In the genomic region with DNA sequence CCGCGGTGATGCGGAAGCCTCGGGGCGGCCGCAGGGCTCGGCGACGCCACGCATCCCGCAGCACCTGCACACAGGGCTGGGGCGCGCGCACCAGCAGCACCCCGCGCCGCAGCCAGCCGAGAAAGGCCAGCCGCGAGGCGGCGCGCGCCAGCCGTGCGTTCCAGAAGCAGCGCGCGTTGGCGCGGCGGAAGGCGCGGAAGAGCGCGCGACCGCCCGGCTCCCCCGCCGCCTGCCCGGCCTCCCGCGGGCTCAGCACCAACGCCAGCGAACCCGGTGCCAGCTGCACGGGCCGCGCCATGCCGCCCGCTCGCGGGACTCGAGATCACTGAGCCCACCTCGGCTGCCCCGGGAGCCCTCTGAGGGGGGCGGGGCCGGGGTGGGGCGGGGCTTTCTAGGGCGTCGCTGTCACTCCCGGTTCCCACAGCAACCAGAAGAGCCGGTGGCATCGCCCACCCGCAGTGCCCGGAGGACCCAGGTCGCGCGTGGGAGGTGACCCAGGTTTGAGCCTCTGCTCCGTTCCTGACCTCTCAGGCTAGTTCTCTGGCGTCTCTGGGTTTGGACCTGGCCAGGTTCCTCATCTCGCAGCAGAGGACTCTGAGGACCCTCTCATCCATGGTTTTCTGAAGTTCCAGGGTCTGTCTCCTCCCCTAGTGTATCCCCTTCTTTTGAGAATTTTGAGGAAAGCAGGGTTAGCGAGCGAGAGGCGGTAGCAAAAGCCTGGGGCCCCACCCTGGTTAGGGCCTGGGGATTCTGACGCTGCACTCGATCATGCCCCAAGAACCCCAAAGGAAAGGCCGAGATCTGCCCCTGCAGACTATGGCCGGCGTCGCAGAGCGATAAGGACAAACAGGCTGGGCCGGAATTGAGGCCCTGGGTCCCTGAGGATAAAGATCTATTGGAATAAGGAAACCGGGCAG, we compare ENCODE assay signal across 8 mouse cellular contexts. TPM values are rescaled to one million over a fixed set of nuclear protein-coding genes. Genes with fewer than 3 reads are reported as not detected.
DNase-seq lines count a peak whose midpoint lies in the region; ATAC-seq and TF ChIP-seq lines count a peak whose summit lies in the region.

TSS of gene Stox1 (minus strand) at position 358 of the 917 bp plus-strand sequence.

- H3K9ac ChIP-seq in MEL (ENCODE audit: control insufficient read depth, low read depth, low read length, poor library complexity, severe bottlenecking): peak within 1 kb of the TSS; percentile 57
- H3K9ac ChIP-seq in hindbrain, embryonic 12.5 days: peak within 1 kb of the TSS; percentile 59
- peak within 1 kb of the TSS; percentile 23; the same call in 1 of the 2 replicates for H3K9ac ChIP-seq in lung, postnatal 0 days (replicated peaks; ENCODE audit: low read depth)

- no peaks in the 10 kb centered on the region for H3K9me3 ChIP-seq in MEL (replicated peaks; ENCODE audit: insufficient read depth, low read length)
- H3K9me3 ChIP-seq in hindbrain, embryonic 12.5 days (replicated peaks): no peaks in the 10 kb centered on the region
- H3K9me3 ChIP-seq in lung, postnatal 0 days (ENCODE audit: low read length): no peaks in the 10 kb centered on the region

- peak; percentile 42 for TF ChIP-seq RAD21 in MEL (IDR thresholded peaks at IDR 0.05; ENCODE audit: low read depth, low read length)

- WGBS in hindbrain, embryonic 12.5 days: 2% methylated on average over 58 of the region's 85 CpGs
- WGBS in lung, postnatal 0 days: 1% methylated on average over 69 of the region's 85 CpGs

- H3K36me3 ChIP-seq in MEL (ENCODE audit: control insufficient read depth in 1 of 2, insufficient read depth in 2 of 2, low read length in 2 of 2): no peaks in the 10 kb centered on the region; a peak in 1 of 4 replicates
- no peaks in the 10 kb centered on the region for H3K36me3 ChIP-seq in hindbrain, embryonic 12.5 days
- H3K36me3 ChIP-seq in lung, postnatal 0 days (ENCODE audit: insufficient read depth, low read length): no peaks in the 10 kb centered on the region

- peaks cover 0 to 25% of the 10 kb centered on the region in 2 experiments for H3K27me3 ChIP-seq in MEL (ENCODE audit: control insufficient read depth in 1 of 2, insufficient read depth in 2 of 2, low read length in 2 of 2)
- peaks cover 27% of the 10 kb centered on the region for H3K27me3 ChIP-seq in hindbrain, embryonic 12.5 days
- 0 out of 2 replicates have a peak, but pooled peaks cover 3% of the 10 kb centered on the region for H3K27me3 ChIP-seq in lung, postnatal 0 days (replicated peaks; ENCODE audit: insufficient read depth, low read length)

- no peak for TF ChIP-seq POLR2A in MEL (IDR thresholded peaks at IDR 0.05; ENCODE audit: control insufficient read depth in 1 of 2, insufficient read depth in 1 of 2, low read depth in 1 of 2, low read length in 2 of 2, poor library complexity in 1 of 2)

- peak in 2 of 3 experiments; percentile 45 to 69; a peak in 4 of 6 replicates for TF ChIP-seq CTCF in MEL (IDR thresholded peaks at IDR 0.05 in 2 of 3, conservative IDR thresholded peaks at IDR 0.05 in 1 of 3; ENCODE audit: control insufficient read depth in 1 of 3, insufficient read depth in 1 of 3, low read depth in 2 of 3, low read length in 3 of 3, poor library complexity in 1 of 3, severe bottlenecking in 1 of 3)
- TF ChIP-seq CTCF in lung, postnatal 0 days (IDR thresholded peaks at IDR 0.05): peak; percentile 54

- peak; percentile 90 for ATAC-seq in frontal cortex, adult (ENCODE audit: low TSS enrichment)
- ATAC-seq in hindbrain, embryonic 12.5 days (ENCODE audit: low FRiP score): peak; percentile 85
- ATAC-seq in lung, postnatal 0 days: peak; percentile 81

- no peaks in the 10 kb centered on the region for H3K79me2 ChIP-seq in MEL (ENCODE audit: control insufficient read depth, insufficient read depth, low read length, poor library complexity)

- peak within 1 kb of the TSS; percentile 47 to 48 for H3K4me3 ChIP-seq in MEL (ENCODE audit: control insufficient read depth in 1 of 2, insufficient read depth in 1 of 2, low read depth in 2 of 2, low read length in 2 of 2)
- H3K4me3 ChIP-seq in hindbrain, embryonic 12.5 days: peak within 1 kb of the TSS; percentile 74
- H3K4me3 ChIP-seq in lung, postnatal 0 days (ENCODE audit: low read depth, low read length): peak within 1 kb of the TSS; percentile 64

- H3K27ac ChIP-seq in MEL (ENCODE audit: control insufficient read depth, low read depth, low read length): no peak within 1 kb of the TSS
- H3K27ac ChIP-seq in hindbrain, embryonic 12.5 days: no peak within 1 kb of the TSS; the same call in 1 of the 2 replicates
- no peak within 1 kb of the TSS for H3K27ac ChIP-seq in lung, postnatal 0 days (ENCODE audit: low read length)

- no peak for TF ChIP-seq EP300 in MEL (IDR thresholded peaks at IDR 0.05; ENCODE audit: low read depth in 1 of 2, low read length in 2 of 2)
- no peak for TF ChIP-seq EP300 in lung, postnatal 0 days (IDR thresholded peaks at IDR 0.05)

- DNase-seq in MEL (ENCODE audit: low read depth, low spot score): peak; percentile 50
- DNase-seq in cerebellum, adult 11-12 months: peak; percentile 56
- DNase-seq in layer of hippocampus, postnatal 14 days (ENCODE audit: low spot score in 2 of 2): peak; percentile 45 to 51
- DNase-seq in lung, postnatal 0 days (ENCODE audit: low spot score): peak; percentile 73
- DNase-seq in retina, embryonic 14.5 days (ENCODE audit: low spot score): peak; percentile 78
- peak; percentile 63 to 67 for DNase-seq in thymus, postnatal 36 days

- H3K4me2 ChIP-seq in hindbrain, embryonic 12.5 days (replicated peaks): peak within 1 kb of the TSS; percentile 94
- H3K4me2 ChIP-seq in lung, postnatal 0 days (replicated peaks; ENCODE audit: low read depth, low read length): peak within 1 kb of the TSS; percentile 92

- H3K4me1 ChIP-seq in MEL (ENCODE audit: control insufficient read depth in 1 of 2, insufficient read depth in 2 of 2, low read length in 2 of 2): peaks cover 0 to 2% of the 10 kb centered on the region in 2 experiments; a peak in 1 of 4 replicates
- H3K4me1 ChIP-seq in hindbrain, embryonic 12.5 days: peaks cover 11% of the 10 kb centered on the region
- no peaks in the 10 kb centered on the region for H3K4me1 ChIP-seq in lung, postnatal 0 days (ENCODE audit: insufficient read depth, low read depth, low read length)

TF ChIP-seq in MEL, 35 proteins besides CTCF, POLR2A, EP300 and RAD21:
- TF ChIP-seq NELFE (IDR thresholded peaks at IDR 0.05; ENCODE audit: low read depth, low read length) (no peak), UBTF (IDR thresholded peaks at IDR 0.05; ENCODE audit: borderline replicate concordance, insufficient read depth, low read depth, low read length) (0 out of 2 replicates have a peak, but pooled peaks have one; percentile 49), USF2 (IDR thresholded peaks at IDR 0.05; ENCODE audit: borderline replicate concordance in 1 of 2, insufficient read depth in 1 of 2, low read depth in 1 of 2, low read length in 2 of 2) (no peak), NRF1 (IDR thresholded peaks at IDR 0.05; ENCODE audit: insufficient read depth, low read depth, low read length, poor library complexity, severe bottlenecking) (no peak), MYC (IDR thresholded peaks at IDR 0.05; ENCODE audit: low read depth, low read length) (no peak), MXI1 (IDR thresholded peaks at IDR 0.05; ENCODE audit: low read depth, low read length) (no peak), POLR2AphosphoS2 (IDR thresholded peaks at IDR 0.05; ENCODE audit: low read length) (no peak), CHD1 (IDR thresholded peaks at IDR 0.05; ENCODE audit: low read depth, low read length) (no peak), SIN3A (IDR thresholded peaks at IDR 0.05; ENCODE audit: low read length) (no peak; the same call in none of the 2 replicates), MEF2A (IDR thresholded peaks at IDR 0.05; ENCODE audit: extremely low read depth, insufficient replicate concordance, low read depth, low read length, poor library complexity, severe bottlenecking) (no peak), ZKSCAN1 (IDR thresholded peaks at IDR 0.05; ENCODE audit: low read depth, low read length) (no peak), ZC3H11A (IDR thresholded peaks at IDR 0.05; ENCODE audit: low read depth, low read length) (peak; percentile 16; the same call in 1 of the 2 replicates), MAZ (IDR thresholded peaks at IDR 0.05; ENCODE audit: low read depth, low read length) (no peak), SMC3 (IDR thresholded peaks at IDR 0.05; ENCODE audit: low read depth, low read length) (peak; percentile 46; the same call in 1 of the 2 replicates), USF1 (IDR thresholded peaks at IDR 0.05; ENCODE audit: low read depth, low read length) (no peak)

RNA-seq across cellular contexts. Expression of gene Stox1, which starts in this region (rescaled TPM):
- total RNA-seq in MEL (2012; rRNA removed): not detected in 2 replicates
- not detected for polyA plus RNA-seq in MEL (2012; ENCODE audit: insufficient read depth in 1 of 2, insufficient read length in 2 of 2, low read depth in 1 of 2, low replicate concordance in 2 of 2, missing spikeins in 1 of 2)
- polyA plus RNA-seq in hindbrain, embryonic 12.5 days (2016; fragmentation: Nextera tagmentation; extraction: Ambion mirVana): 2.0 and 2.6 TPM in 2 replicates
- total RNA-seq in layer of hippocampus, postnatal 14 days (2021): 1 to 10 TPM; 3.2 to 4.2 TPM
- 4.7 and 5.5 TPM in 2 replicates for polyA plus RNA-seq in lung, postnatal 0 days (2015; fragmentation: Nextera tagmentation; extraction: Ambion mirVana)

Comparison
In these comparisons a context has a peak if more than half of its experiments do, and no peak if none do; other contexts are left out.
1. Peak in DNase-seq, H3K4me3 ChIP-seq and H3K9ac ChIP-seq in MEL; RNA of the gene not detected or under 1 TPM.